Mouse (Mus musculus) brain, embryonic 14.5 days (tissue): ENCODE results near the gene Dapk2.

Experiments used
- CTCF ChIP-seq: fragments of 200-500 bp; IDR thresholded peaks from 2 replicates; pipeline ENCODE4 v1.5.1; 2012; ENCODE audit warnings: inconsistent platforms, mild to moderate bottlenecking, moderate library complexity, borderline replicate concordance; ENCODE audit not compliant: insufficient read depth, insufficient read length; ENCODE audit errors: extremely low read depth
- POLR2A ChIP-seq: fragments of 200-500 bp; IDR thresholded peaks from 2 replicates; pipeline ENCODE4 v1.6.1; 2012; ENCODE audit warnings: mild to moderate bottlenecking, inconsistent platforms, borderline replicate concordance; ENCODE audit not compliant: poor library complexity, insufficient read depth, insufficient read length, severe bottlenecking; ENCODE audit errors: extremely low read depth

- TF ChIP-seq CTCF (no peak), POLR2A (no peak)
These were observed 47.2 kb upstream of the Dapk2 start for GRCm38 (mm10) chr9:66110611-66111379.
